Mouse (Mus musculus) spleen, postnatal 36 days (tissue): ENCODE results near the gene Pygo1.

ENCODE experiments used
- DNase-seq, 2 experiments: peaks; one replicate each; pipeline ENCODE4 v3.0.0; 2022; ENCODE audit warnings: low spot score in 2 of 2, mixed read lengths in 1 of 2

Pygo1 gene

DNA sequence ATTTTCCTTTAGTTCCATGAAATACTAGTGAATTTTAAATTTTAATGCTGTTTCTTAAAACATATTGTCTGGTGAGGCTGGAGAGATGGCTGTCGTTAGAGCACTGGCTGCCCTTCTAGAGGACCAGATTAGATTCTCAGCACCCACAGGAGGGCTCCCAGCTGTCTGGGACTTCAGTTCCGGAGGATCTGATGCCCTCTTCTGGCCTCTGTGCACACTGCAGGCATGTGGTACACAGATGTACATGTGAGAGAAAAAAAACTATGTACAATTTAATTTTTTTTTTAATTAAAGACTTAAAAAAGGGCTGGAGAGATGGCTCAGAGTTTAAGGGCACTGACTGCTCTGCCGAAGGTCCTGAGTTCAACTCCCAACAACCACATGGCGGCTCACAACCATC lies 9.9 kb downstream of the Pygo1 start:
- DNase-seq: no peak

GRCm38 (mm10) chr9:72936301-72936700 lies 10.9 kb downstream of the Pygo1 start:
- no peak for DNase-seq

- no peak for DNase-seq
These were observed 18.0 kb downstream of the Pygo1 start for GRCm38 (mm10) chr9:72943424-72943823.

DNA sequence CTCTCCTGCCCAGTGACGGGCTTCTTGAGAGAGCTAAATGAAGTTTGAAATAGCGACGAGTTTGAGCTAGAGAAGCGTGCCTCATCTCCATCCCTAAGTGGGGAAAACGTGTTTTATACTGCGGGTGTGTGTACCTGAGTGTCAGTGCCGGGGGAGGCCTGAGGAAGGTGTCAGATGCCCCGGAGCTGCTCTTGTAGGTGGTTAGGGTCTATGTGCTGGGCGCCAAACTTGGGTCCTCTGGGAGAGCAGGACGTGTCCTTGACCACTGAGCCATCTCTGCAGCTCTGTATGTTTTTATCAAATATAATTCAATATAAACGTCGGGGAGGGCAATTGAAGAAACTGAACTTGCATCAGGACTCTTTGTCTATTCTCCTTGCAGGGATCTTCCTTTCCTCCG lies 18.8 kb downstream of the Pygo1 start:
- no peak for DNase-seq

GRCm38 (mm10) chr9:72947010-72947409 lies 21.6 kb downstream of the Pygo1 start:
- no peak for DNase-seq

DNA sequence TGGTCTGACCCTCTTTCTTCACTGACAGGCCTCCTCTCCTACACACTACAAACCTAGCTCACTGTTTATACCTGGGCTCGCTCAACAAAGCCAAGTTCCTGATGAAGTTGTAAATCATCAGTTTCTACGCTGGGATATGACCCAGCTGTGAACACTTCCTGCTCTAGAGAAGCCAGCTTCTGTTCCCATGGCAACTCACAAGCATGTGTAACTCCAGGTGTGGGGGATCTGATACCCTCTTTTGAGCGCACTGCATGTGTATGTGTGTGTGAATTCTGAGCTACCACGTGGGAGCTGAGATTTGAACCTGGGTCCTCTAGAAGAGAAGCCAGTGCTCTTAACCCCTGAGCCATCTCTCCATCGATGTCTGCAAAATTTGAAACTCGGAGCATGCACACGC lies 24.1 kb downstream of the Pygo1 start:
- no peak for DNase-seq

GRCm38 (mm10) chr9:72954746-72955145 lies 29.3 kb downstream of the Pygo1 start:
- no peak for DNase-seq

DNA sequence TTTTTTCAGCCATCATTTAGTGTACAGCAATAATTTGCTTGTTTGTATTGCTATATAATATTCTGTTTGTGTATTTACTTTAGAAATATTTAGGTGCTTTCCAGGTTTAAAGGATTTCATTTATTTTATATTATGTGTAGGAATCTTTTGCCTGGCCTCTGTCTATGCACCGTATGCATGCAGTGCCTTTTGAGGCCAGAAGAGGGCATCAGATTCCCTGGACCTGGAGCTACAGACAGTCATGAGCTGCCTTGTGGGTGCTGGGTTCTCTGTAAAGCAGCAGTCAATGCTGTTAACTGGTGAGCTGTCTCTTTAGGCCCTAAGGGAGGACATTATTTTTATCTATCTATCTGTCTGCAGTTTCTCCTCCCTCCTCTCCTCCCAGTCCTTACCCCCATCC lies 30.1 kb downstream of the Pygo1 start:
- peak; percentile 30 to 49 for DNase-seq

DNA sequence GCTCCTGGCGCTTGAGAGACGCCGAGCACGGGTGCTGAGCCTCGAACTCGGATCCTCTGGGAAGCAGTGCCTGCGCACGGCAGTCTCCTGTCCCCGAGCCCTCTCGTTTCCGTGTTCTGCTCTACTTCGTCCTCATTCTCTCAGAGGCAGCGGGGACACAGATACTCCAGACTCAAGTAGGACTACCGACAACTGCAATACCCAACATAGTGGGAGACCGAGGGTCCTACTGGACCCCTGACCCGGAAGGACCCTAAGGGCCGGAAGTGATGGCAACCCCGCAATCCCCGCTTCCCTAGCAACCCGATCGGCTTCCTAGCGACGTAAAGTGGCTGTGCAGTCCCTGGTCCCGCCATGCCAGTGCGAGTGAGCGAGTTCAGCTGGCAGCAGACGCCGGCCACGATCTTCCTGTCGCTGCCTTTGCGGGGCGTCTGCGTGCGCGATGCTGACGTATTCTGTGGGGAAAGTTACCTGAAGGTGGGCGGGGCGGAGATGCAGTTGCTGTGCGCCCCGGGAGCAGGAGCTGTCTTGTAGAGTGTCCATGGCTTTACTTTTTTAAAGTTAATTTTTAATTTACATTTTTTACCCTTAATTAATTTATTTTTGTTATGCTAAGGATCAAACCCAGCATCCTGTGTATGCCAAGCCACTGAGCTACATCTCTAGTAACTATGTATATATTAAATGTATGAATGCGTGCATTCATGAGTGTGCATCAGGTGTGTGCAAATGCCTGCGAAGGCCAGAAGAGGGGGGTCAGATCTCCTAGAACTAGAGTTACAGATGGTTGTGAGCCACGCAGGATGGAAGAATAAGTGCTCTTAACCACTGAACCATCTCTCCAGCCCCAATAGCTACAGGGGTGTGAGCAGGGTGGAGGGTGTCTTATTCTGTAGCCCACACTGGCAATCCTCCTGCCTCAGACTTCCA lies 33.3 kb downstream of the Pygo1 start, which contains the start of the genes Dyx1c1 and Gm44503:
TSS of gene Dyx1c1 (plus strand) at position 265 of the 930 bp plus-strand sequence.
TSS of gene Gm44503 (plus strand) at position 332 of the 930 bp plus-strand sequence.
- peak; percentile 77 to 79 for DNase-seq

GRCm38 (mm10) chr9:72961346-72961745 lies 35.9 kb downstream of the Pygo1 start:
- no peak for DNase-seq

- DNase-seq: peak; percentile 74 to 77
These were observed 36.5 kb downstream of the Pygo1 start for GRCm38 (mm10) chr9:72961959-72962358.

DNA sequence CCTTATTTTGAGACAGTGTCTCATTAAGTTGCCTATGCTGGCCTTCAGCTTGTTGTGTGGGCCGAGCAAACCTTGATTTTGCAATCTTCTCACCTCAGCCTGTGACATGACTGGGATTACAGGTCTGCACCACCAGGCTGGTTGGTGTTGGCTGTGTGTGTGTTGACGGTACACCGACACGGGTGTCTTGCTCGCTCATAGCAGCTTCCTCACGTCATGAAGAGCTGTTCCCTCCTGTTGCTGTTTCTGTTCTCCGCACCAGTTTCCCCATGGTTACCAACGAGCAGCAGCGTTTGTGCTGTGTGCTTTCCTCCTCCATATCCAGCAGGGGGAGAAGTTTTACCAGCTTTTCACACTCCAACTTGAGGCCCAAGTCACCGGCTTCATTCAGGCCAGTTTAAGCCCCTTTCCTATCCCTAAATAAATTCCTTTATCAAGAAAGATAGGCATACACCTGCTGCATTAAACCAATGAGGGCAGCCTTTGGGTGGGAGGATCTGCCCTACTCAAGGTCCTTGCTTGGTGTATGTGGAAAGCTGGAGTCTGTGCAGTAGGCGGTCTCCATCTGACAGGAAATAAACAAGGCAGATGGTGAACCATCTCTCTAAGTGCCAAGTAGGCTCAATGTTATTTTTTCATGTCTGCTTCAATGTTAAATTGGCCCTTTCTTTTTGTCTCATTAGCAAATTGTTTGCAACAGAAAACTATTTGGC lies 43.1 kb downstream of the Pygo1 start:
- peak; percentile 52 to 68 for DNase-seq

DNA sequence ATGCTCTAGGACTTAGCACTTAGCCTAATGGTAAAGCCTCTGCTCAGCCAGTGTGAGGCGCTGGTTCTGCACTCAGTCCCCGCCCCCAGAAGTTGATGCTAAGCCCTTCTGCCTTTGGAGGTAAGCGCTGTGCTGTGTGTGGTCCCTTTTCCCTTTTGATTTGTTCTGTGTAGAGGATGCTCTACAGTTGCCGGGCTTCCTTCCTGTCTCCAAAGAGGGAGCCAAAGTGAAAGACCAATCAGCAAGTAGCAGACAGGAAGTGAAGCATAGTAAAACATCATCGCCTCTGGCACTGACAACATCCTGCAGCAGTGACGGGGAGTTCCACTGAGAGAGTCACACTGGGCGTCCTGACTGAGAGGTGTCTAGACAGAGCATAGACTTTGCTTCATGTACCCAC lies 44.4 kb downstream of the Pygo1 start:
- DNase-seq: peak; percentile 14 to 20

- no peak for DNase-seq
These were observed 47.0 kb downstream of the Pygo1 start for GRCm38 (mm10) chr9:72972435-72972834.

GRCm38 (mm10) chr9:72972984-72973383 lies 47.5 kb downstream of the Pygo1 start:
- DNase-seq: no peak

DNA sequence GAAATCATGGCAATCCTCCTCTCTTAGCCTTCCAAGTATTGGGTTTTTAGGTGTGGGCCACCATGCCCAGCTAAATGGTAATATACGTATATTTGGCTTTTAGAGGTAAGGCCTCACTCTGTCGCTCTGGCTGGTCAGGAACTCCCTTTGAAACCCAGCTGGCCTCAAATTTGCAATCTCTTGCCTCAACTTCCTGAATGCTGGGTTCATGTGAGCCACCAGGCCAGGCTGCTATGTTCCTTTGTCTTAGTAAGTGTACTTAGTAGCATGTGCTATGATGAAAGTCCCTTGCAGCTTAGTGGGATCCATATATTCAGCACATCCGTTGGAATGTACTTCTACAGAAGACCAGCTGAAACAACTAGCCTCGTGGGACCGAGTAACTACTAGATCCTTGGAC lies 49.3 kb downstream of the Pygo1 start:
- DNase-seq: peak in 1 of 2 experiments; percentile 18

- DNase-seq: no peak
These were observed 49.8 kb downstream of the Pygo1 start for GRCm38 (mm10) chr9:72975242-72975641.

DNA sequence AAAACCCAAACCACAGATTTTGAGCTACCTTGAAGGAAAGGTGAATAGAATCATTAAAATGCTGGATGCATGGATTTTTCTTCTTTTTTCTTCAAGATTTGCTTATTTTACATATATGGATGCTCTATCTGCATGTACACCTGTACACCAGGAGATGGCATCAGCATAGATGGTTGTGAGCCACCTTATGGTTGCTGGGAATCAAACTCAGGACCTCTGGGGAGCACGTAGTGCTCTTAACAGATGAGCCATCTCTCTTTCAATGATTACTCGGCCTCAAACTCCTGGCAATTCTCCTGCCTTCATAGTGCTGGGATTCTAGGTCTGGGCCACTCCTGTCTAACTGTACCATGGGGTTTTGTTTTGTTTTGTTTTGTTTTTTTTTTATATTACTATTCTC lies 57.6 kb downstream of the Pygo1 start:
- no peak for DNase-seq

GRCm38 (mm10) chr9:72985250-72986220 lies 60.1 kb downstream of the Pygo1 start, which contains the start of the genes Ccpg1os and Ccpg1:
TSS of gene Ccpg1os (minus strand) at chr9:72985382.
TSS of gene Ccpg1 (plus strand) at chr9:72985429.
- DNase-seq: peak; percentile 97

GRCm38 (mm10) chr9:72987703-72988102 lies 62.3 kb downstream of the Pygo1 start:
- no peak for DNase-seq

- no peak for DNase-seq
These were observed 63.3 kb downstream of the Pygo1 start for GRCm38 (mm10) chr9:72988706-72989105.
